Mouse (Mus musculus) heart, postnatal 0 days (tissue): ENCODE data around the gene Traf3. TPM values are rescaled to one million over a fixed set of nuclear protein-coding genes. Genes with fewer than 3 reads are reported as not detected.

Experiments
- ATAC-seq: fragments of 200-750 bp; cut with Nextera tagmentation; 2 replicates; pipeline ENCODE4 v1.8.0; 2017; ENCODE audit warnings: low read depth, moderate number of reproducible peaks, moderate library complexity; ENCODE audit not compliant: insufficient read depth
- DNase-seq: peaks from one replicate; pipeline ENCODE4 v3.0.0-alpha.2; 2016; ENCODE audit warnings: low spot score
- H3K27ac ChIP-seq: fragments of 300-500 bp; sonication (generic); 2 replicates; pipeline ENCODE4 v1.5.1; 2014; ENCODE audit warnings: low read depth, mild to moderate bottlenecking
- H3K27me3 ChIP-seq: fragments of 300-500 bp; sonication (generic); 2 replicates; pipeline ENCODE4 v1.6.1; 2014; ENCODE audit warnings: low read length, mixed read lengths; ENCODE audit not compliant: control insufficient read depth, insufficient read depth
- H3K36me3 ChIP-seq: fragments of 300-500 bp; sonication (generic); replicated peaks from 2 replicates; pipeline ENCODE4 v1.6.1; 2014; ENCODE audit warnings: low read length, mixed read lengths; ENCODE audit not compliant: control insufficient read depth, insufficient read depth
- H3K4me1 ChIP-seq: fragments of 300-500 bp; sonication (generic); 2 replicates; pipeline ENCODE4 v1.6.1; 2014; ENCODE audit warnings: antibody characterized with exemption; ENCODE audit not compliant: control insufficient read depth, insufficient read depth
- H3K4me2 ChIP-seq: fragments of 300-500 bp; sonication (generic); 2 replicates; pipeline ENCODE4 v1.6.1; 2014; ENCODE audit warnings: low read depth, mild to moderate bottlenecking, low read length, moderate library complexity
- H3K4me3 ChIP-seq: fragments of 300-500 bp; sonication (generic); 2 replicates; pipeline ENCODE4 v1.5.1; 2014; ENCODE audit warnings: low read depth, low read length
- H3K9ac ChIP-seq: fragments of 300-500 bp; sonication (generic); replicated peaks from 2 replicates; pipeline ENCODE4 v1.6.1; 2014; ENCODE audit warnings: low read depth, low read length, mixed read lengths
- H3K9me3 ChIP-seq: fragments of 300-500 bp; sonication (generic); replicated peaks from 2 replicates; pipeline ENCODE4 v1.6.1; 2016; ENCODE audit warnings: low read length; ENCODE audit not compliant: control insufficient read depth
- CTCF ChIP-seq: IDR thresholded peaks from 2 replicates; pipeline ENCODE4 v1.5.1; 2016; ENCODE audit warnings: antibody characterized with exemption, control low read depth, low read depth
- EP300 ChIP-seq: IDR thresholded peaks from 2 replicates; pipeline ENCODE4 v1.6.1; 2016; ENCODE audit warnings: antibody characterized with exemption, low read depth
- WGBS: fragments of 180-500 bp; shearing (Covaris S2); extraction: QIAGEN DNeasy Blood & Tissue Kit; methylation state at CpG from one replicate; pipeline ENCODE4 v1.1.7; 2014; 5-methylcytosine and 5-hydroxymethylcytosine counted together
- polyA plus RNA-seq: library from polyadenylated mRNA; unstranded; fragments of >200 nt; fragmentation: Nextera tagmentation; extraction: Ambion mirVana; gene quantifications from 2 replicates; pipeline ENCODE4 v1.2.1, GENCODE M21; 2015
- total RNA-seq: library from RNA; depleted of rRNA; stranded (reverse); fragments of >200 nt; gene quantifications from 2 replicates; pipeline ENCODE4 v1.2.3, GENCODE M21; 2014; ENCODE audit warnings: low replicate concordance

Traf3 gene
- total and polyA plus RNA-seq, 2 experiments from 2014 or later: 3.2 to 7.2 TPM

DNA sequence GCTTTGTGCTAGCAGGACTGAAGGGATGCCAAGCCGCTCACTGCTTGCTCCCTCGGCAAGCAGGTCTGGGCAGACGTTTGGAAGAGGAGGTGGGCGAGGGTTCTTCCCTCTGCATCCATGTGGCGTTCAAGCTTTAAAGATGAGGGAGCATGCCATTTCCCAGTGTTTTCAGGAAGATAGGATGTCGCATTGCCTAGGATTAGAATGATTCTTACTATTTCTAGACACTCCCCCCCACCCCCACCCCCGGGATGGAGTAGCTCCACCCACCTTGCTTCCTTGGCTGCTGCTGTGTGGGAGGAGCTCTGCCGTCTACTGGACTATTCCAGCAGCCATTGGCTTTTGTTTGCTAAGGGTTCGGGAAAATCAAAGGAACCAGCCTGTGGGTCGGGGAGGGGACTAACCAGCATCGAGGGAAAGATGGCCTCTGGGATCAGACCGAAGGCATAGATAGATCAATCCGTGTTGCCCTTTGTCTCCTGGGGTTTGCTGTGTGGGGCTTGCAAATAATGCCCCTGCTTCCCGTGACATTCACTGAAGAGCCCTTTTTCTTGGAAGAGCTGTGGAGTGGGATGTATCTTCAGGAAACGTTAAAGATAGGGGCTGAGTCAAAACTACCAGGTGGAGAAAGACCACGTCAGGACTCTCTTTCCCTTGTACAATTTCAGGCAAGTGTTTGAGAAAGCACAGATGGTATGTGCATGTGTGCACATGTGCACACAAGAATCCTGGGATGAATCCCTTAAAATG lies 3.7 kb upstream of the Traf3 start:
- Histone ChIP-seq H3K4me2 (peak overlapping the region; percentile 57), H3K4me3 (peak overlapping the region; percentile 17), H3K27ac (0 out of 2 replicates have a peak overlapping the region, but pooled peaks have one; percentile 20), H3K4me1 (0 out of 2 replicates have a peak, but pooled peaks cover 22% of the 10 kb centered on the region), H3K36me3 (no peaks in the 10 kb centered on the region), H3K9me3 (no peaks in the 10 kb centered on the region), H3K9ac (no peak overlapping the region), H3K27me3 (no peaks in the 10 kb centered on the region)
- no peak for TF ChIP-seq EP300
- no peak for TF ChIP-seq CTCF
- 12% methylated on average over 16 of the region's 16 CpGs for WGBS
- ATAC-seq: peak; percentile 53
- DNase-seq: peak; percentile 76

GRCm38 (mm10) chr12:111164310-111164751 lies 1.8 kb upstream of the Traf3 start:
- DNase-seq: peak; percentile 94
- H3K4me3 ChIP-seq: peak overlapping the region; percentile 43
- H3K27me3 ChIP-seq: no peaks in the 10 kb centered on the region
- TF ChIP-seq EP300 (no peak), CTCF (no peak)
- no peak overlapping the region for H3K27ac ChIP-seq
- peak; percentile 79 for ATAC-seq
- H3K4me1 ChIP-seq: 0 out of 2 replicates have a peak, but pooled peaks cover 22% of the 10 kb centered on the region
- H3K4me2 ChIP-seq: peak overlapping the region; percentile 65
- 6% methylated on average over 13 of the region's 13 CpGs for WGBS
- no peaks in the 10 kb centered on the region for H3K9me3 ChIP-seq
- H3K9ac ChIP-seq: peak overlapping the region; percentile 33; the same call in 1 of the 2 replicates
- no peaks in the 10 kb centered on the region for H3K36me3 ChIP-seq

GRCm38 (mm10) chr12:111165146-111165812 lies 891 bp upstream of the Traf3 start:
- peak overlapping the region; percentile 94 for H3K4me2 ChIP-seq
- H3K9ac ChIP-seq: 0 out of 2 replicates have a peak overlapping the region, but pooled peaks have one; percentile 70
- no peaks in the 10 kb centered on the region for H3K9me3 ChIP-seq
- no peaks in the 10 kb centered on the region for H3K36me3 ChIP-seq
- H3K27me3 ChIP-seq: no peaks in the 10 kb centered on the region
- H3K4me3 ChIP-seq: peak overlapping the region; percentile 77
- 63% methylated on average over 10 of the region's 10 CpGs for WGBS
- TF ChIP-seq CTCF: peak; percentile 32
- no peak for TF ChIP-seq EP300
- ATAC-seq: peak; percentile 15; the same call in 1 of the 2 replicates
- H3K27ac ChIP-seq: peak overlapping the region; percentile 61
- H3K4me1 ChIP-seq: 0 out of 2 replicates have a peak, but pooled peaks cover 22% of the 10 kb centered on the region
- DNase-seq: no peak

- Histone ChIP-seq H3K4me1 (0 out of 2 replicates have a peak, but pooled peaks cover 22% of the 10 kb centered on the region), H3K4me2 (peak overlapping the region; percentile 94), H3K4me3 (peak overlapping the region; percentile 77), H3K9me3 (no peaks in the 10 kb centered on the region), H3K27ac (peak overlapping the region; percentile 61), H3K36me3 (no peaks in the 10 kb centered on the region; the same call in 1 of the 2 replicates), H3K27me3 (no peaks in the 10 kb centered on the region), H3K9ac (peak overlapping the region; percentile 70)
- no peak for DNase-seq
- peak; percentile 13; the same call in 1 of the 2 replicates for ATAC-seq
- WGBS: under 1% methylated on average over 47 of the region's 48 CpGs
- no peak for TF ChIP-seq EP300
These were observed 615 bp downstream of the Traf3 start for GRCm38 (mm10) chr12:111166681-111167289.

DNA sequence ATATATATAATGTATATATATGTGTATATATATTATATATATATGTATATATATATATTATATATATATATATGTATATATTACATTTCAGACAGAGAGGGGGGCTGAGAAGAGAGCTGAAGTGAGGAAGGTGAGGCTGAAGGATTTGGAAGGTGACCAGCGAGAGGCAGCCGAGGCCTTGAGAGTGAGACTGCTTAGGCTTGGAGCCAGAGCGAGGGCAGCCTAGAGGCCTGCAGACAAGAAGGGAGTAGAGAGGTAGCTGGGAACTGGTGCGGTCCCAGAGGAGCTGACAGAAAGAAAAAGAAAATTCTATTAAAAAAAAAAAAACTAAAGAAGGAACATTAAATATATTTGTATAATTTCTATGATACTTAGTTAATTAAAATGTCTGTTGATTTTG lies 2.7 kb downstream of the Traf3 start:
- Histone ChIP-seq H3K36me3 (no peaks in the 10 kb centered on the region; the same call in 1 of the 2 replicates), H3K9ac (no peak overlapping the region), H3K27me3 (no peaks in the 10 kb centered on the region), H3K4me2 (no peak overlapping the region), H3K4me1 (0 out of 2 replicates have a peak, but pooled peaks cover 9% of the 10 kb centered on the region), H3K4me3 (no peak overlapping the region), H3K9me3 (no peaks in the 10 kb centered on the region), H3K27ac (no peak overlapping the region)
- DNase-seq (no peak), ATAC-seq (no peak)
- 80% methylated on average over 4 of the region's 4 CpGs for WGBS
- TF ChIP-seq EP300 (no peak), CTCF (no peak)
